7 mouse cellular contexts compared by ENCODE assay signal in the genomic region with DNA sequence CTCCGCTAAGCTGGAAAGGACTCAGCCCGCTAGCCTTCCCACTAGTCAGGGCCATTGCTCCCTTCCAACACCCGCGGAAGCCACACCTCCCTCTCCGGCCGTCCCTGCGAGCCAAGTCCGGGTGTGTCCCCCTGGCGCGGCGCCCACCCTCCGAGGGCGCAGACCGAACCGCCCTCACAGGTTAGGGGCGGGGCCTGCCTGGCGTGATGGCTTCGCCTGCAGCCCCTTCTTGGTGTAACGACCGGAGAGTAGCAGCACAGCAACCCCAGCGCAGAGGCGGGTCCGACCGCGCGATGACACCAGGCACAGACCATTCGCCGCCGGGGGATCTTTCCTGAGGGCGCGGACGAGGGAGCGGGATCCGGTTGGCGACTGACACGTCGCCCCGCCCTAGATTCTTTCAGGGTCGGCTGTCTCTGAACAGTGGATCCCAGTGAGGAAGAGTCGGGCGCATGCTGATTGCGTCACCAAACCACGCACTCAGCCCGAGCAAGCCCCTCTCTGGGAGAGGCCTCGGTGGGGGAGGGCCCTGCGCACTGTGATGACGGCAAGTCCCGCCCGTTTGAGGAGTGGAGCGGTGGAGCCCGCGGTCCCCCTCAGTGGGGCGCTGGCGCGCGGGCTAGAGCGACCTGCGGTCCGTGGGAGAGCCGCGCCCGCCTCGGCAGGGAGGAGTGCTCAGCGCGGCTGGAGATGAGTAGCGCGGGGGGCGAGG. TPM values are rescaled to one million over a fixed set of nuclear protein-coding genes. Genes with fewer than 3 reads are reported as not detected.
DNase-seq lines count a peak whose midpoint lies in the region; ATAC-seq lines count a peak whose summit lies in the region.

A gene (plus strand): TSS at position 544 of the 712 bp plus-strand sequence.

- H3K27ac ChIP-seq in embryonic facial prominence, embryonic 11.5 days (replicated peaks; ENCODE audit: low read depth, low read length), result peak within 1 kb of the TSS; percentile 92
- H3K27ac ChIP-seq in limb, embryonic 10.5 days, result peak within 1 kb of the TSS; percentile 95
- peak within 1 kb of the TSS; percentile 97 for H3K27ac ChIP-seq in midbrain, embryonic 13.5 days

- WGBS in embryonic facial prominence, embryonic 11.5 days, result under 1% methylated on average over 68 of the region's 68 CpGs
- WGBS in limb, embryonic 10.5 days, result under 1% methylated on average over 68 of the region's 68 CpGs
- WGBS in midbrain, embryonic 13.5 days, result under 1% methylated on average over 67 of the region's 68 CpGs

- peak; percentile 100 for DNase-seq in adrenal gland, postnatal 14 days
- peak; percentile 99 for DNase-seq in embryonic facial prominence, embryonic 11.5 days (ENCODE audit: low spot score)
- DNase-seq in kidney, adult 11 months, result peak; percentile 99
- peak; percentile 100 for DNase-seq in limb, embryonic 10.5 days (ENCODE audit: low spot score)
- peak; percentile 96 for DNase-seq in spleen, adult 12 weeks (ENCODE audit: low spot score)

- no peaks in the 10 kb centered on the region for H3K36me3 ChIP-seq in embryonic facial prominence, embryonic 11.5 days (replicated peaks; ENCODE audit: control insufficient read depth, insufficient read depth, low read depth, low read length)
- H3K36me3 ChIP-seq in limb, embryonic 10.5 days, result no peaks in the 10 kb centered on the region
- H3K36me3 ChIP-seq in midbrain, embryonic 13.5 days, result no peaks in the 10 kb centered on the region

- peak within 1 kb of the TSS; percentile 87 for H3K4me3 ChIP-seq in embryonic facial prominence, embryonic 11.5 days (ENCODE audit: low read depth, low read length)
- H3K4me3 ChIP-seq in limb, embryonic 10.5 days, result peak within 1 kb of the TSS; percentile 96
- peak within 1 kb of the TSS; percentile 82 for H3K4me3 ChIP-seq in midbrain, embryonic 13.5 days (replicated peaks)

- peak within 1 kb of the TSS; percentile 65 for H3K4me2 ChIP-seq in embryonic facial prominence, embryonic 11.5 days (ENCODE audit: low read depth, low read length)
- peak within 1 kb of the TSS; percentile 99 for H3K4me2 ChIP-seq in midbrain, embryonic 13.5 days (replicated peaks)

- no peaks in the 10 kb centered on the region for H3K9me3 ChIP-seq in embryonic facial prominence, embryonic 11.5 days (replicated peaks; ENCODE audit: control insufficient read depth, low read length)
- H3K9me3 ChIP-seq in limb, embryonic 10.5 days (replicated peaks), result no peaks in the 10 kb centered on the region
- no peaks in the 10 kb centered on the region for H3K9me3 ChIP-seq in midbrain, embryonic 13.5 days

- no peaks in the 10 kb centered on the region for H3K27me3 ChIP-seq in embryonic facial prominence, embryonic 11.5 days (ENCODE audit: control insufficient read depth, insufficient read depth, low read length)
- no peaks in the 10 kb centered on the region for H3K27me3 ChIP-seq in limb, embryonic 10.5 days (ENCODE audit: low read depth, poor library complexity, severe bottlenecking)
- H3K27me3 ChIP-seq in midbrain, embryonic 13.5 days, result no peaks in the 10 kb centered on the region

- peak; percentile 99 for ATAC-seq in embryonic facial prominence, embryonic 11.5 days (replicated peaks; ENCODE audit: insufficient number of reproducible peaks, low FRiP score, low TSS enrichment, low read depth)
- peak; percentile 77 for ATAC-seq in granulocyte monocyte progenitor cell, adult 5-6 weeks (replicated peaks; ENCODE audit: poor library complexity, severe bottlenecking)
- ATAC-seq in midbrain, embryonic 13.5 days, result peak; percentile 97

- H3K9ac ChIP-seq in embryonic facial prominence, embryonic 11.5 days (replicated peaks; ENCODE audit: low read length), result peak within 1 kb of the TSS; percentile 91
- H3K9ac ChIP-seq in midbrain, embryonic 13.5 days (replicated peaks), result peak within 1 kb of the TSS; percentile 89

- H3K4me1 ChIP-seq in embryonic facial prominence, embryonic 11.5 days (ENCODE audit: control insufficient read depth, insufficient read depth, low read length), result no peaks in the 10 kb centered on the region
- peaks cover 6% of the 10 kb centered on the region for H3K4me1 ChIP-seq in limb, embryonic 10.5 days
- peaks cover 21% of the 10 kb centered on the region for H3K4me1 ChIP-seq in midbrain, embryonic 13.5 days (replicated peaks)

RNA-seq across cellular contexts. Expression of the gene that starts here (rescaled TPM):
- total RNA-seq in adrenal gland, postnatal 14 days (2021), result 55.1 and 62.1 TPM in 2 replicates
- 18.8 and 21.6 TPM in 2 replicates for polyA plus RNA-seq in embryonic facial prominence, embryonic 11.5 days (2014; fragmentation: Nextera tagmentation; extraction: Ambion mirVana)
- 29.1 and 32.8 TPM in 2 replicates for total RNA-seq in granulocyte monocyte progenitor cell, adult 5-6 weeks (2014; fragmentation: Nextera tagmentation)
- total RNA-seq in granulocyte monocyte progenitor cell, adult 5-6 weeks (2017), result 32.0 and 41.6 TPM in 2 replicates
- 12.7 and 15.4 TPM in 2 replicates for polyA plus RNA-seq in limb, embryonic 10.5 days (2016; fragmentation: Nextera tagmentation; extraction: Ambion mirVana)
- polyA plus RNA-seq in midbrain, embryonic 13.5 days (2015; fragmentation: Nextera tagmentation; extraction: Ambion mirVana), result 10.6 TPM in 2 replicates

Comparison
In these comparisons a context has a peak if more than half of its experiments do, and no peak if none do; other contexts are left out.
1. Peak in every context shown above with its lines: DNase-seq, ATAC-seq, H3K4me3 ChIP-seq and H3K27ac ChIP-seq.